Mouse (Mus musculus) midbrain, embryonic 14.5 days (tissue): ENCODE results near the gene Zfp74. TPM values are rescaled to one million over a fixed set of nuclear protein-coding genes. Genes with fewer than 3 reads are reported as not detected.

Experiments used
- ATAC-seq: fragments of 200-750 bp; cut with Nextera tagmentation; 2 replicates; pipeline ENCODE4 v1.8.0; 2017; ENCODE audit warnings: moderate number of reproducible peaks, moderate library complexity; ENCODE audit not compliant: low FRiP score, low TSS enrichment
- DNase-seq: peaks from one replicate; pipeline ENCODE4 v3.0.0-alpha.2; 2015
- H3K27ac ChIP-seq: fragments of 300-500 bp; sonication (generic); replicated peaks from 2 replicates; pipeline ENCODE4 v1.5.1; 2014; ENCODE audit warnings: mild to moderate bottlenecking, low read depth, low read length, moderate library complexity
- H3K27me3 ChIP-seq: fragments of 300-500 bp; sonication (generic); 2 replicates; pipeline ENCODE4 v1.6.1; 2014; ENCODE audit warnings: low read length, control low read depth, mixed read lengths; ENCODE audit not compliant: control insufficient read depth, insufficient read depth
- H3K36me3 ChIP-seq: fragments of 300-500 bp; sonication (generic); 2 replicates; pipeline ENCODE4 v1.6.1; 2014; ENCODE audit warnings: low read length, control low read depth; ENCODE audit not compliant: control insufficient read depth, insufficient read depth
- H3K4me1 ChIP-seq: fragments of 300-500 bp; sonication (generic); 2 replicates; pipeline ENCODE4 v1.6.1; 2014; ENCODE audit warnings: mild to moderate bottlenecking, antibody characterized with exemption, low read length, control low read depth; ENCODE audit not compliant: control insufficient read depth, insufficient read depth
- H3K4me2 ChIP-seq: fragments of 300-500 bp; sonication (generic); 2 replicates; pipeline ENCODE4 v1.6.1; 2014; ENCODE audit warnings: mild to moderate bottlenecking, low read length, moderate library complexity
- H3K4me3 ChIP-seq: fragments of 300-500 bp; sonication (generic); replicated peaks from 2 replicates; pipeline ENCODE4 v1.5.1; 2014; ENCODE audit warnings: low read depth, low read length
- H3K9ac ChIP-seq: fragments of 300-500 bp; sonication (generic); replicated peaks from 2 replicates; pipeline ENCODE4 v1.6.1; 2014; ENCODE audit warnings: mild to moderate bottlenecking, low read length, moderate library complexity
- H3K9me3 ChIP-seq: fragments of 300-500 bp; sonication (generic); 2 replicates; pipeline ENCODE4 v1.6.1; 2016; ENCODE audit warnings: low read length, control low read depth, mixed read lengths; ENCODE audit not compliant: control insufficient read depth
- WGBS: fragments of 180-500 bp; shearing (Covaris S2); extraction: QIAGEN DNeasy Blood & Tissue Kit; methylation state at CpG from one replicate; pipeline ENCODE4 v1.1.7; 2014; 5-methylcytosine and 5-hydroxymethylcytosine counted together
- polyA plus RNA-seq: library from polyadenylated mRNA; unstranded; fragments of >200 nt; fragmentation: Nextera tagmentation; extraction: Ambion mirVana; gene quantifications from 2 replicates; pipeline ENCODE4 v1.2.1, GENCODE M21; 2014

Zfp74 gene
- polyA plus RNA-seq, 1 experiment from 2014 or later, result 22.1 TPM

DNA sequence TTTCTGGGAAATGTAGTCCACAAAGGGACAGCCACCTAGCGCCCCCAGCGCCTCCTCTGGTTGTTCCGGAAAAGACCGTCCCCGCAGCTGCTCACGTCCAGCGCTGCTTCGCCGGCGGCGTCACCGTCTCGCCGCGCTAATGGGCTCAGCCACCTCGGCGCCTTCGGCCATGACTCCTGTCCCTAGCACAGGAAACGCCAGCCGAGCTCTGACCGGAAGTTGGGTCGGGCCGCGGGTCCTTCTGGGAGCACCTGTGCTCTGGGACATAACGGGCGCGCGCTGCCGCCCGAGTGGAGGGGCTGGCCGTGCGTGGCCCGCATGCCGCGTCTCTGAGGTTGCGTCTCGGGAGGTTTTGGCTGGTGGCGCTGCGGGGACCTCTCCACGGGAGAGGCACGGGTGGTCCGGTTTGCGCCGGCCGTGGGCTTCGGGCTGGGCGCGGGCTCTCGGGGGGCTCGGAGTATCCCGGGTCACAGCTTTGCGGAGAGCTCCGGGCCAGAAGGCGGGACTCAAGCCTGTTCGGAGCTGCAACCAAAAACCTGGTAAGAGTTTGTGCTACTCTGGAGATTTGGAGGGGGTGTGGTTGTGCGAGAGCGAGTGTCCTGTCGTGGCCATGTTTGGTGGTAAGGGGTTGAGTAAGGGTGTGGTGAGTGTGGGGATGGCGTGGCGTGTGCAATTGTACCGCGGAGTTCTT, 29.9 kb upstream of the Zfp74 start, which contains the start of gene Zfp568:
Zfp568 (plus strand) TSS at position 266 of the 691 bp plus-strand sequence.
- Histone ChIP-seq H3K27ac (peak within 1 kb of the TSS; percentile 90), H3K9ac (peak within 1 kb of the TSS; percentile 85), H3K27me3 (no peaks in the 10 kb centered on the region), H3K4me2 (peak within 1 kb of the TSS; percentile 61), H3K36me3 (peaks cover 26% of the 10 kb centered on the region), H3K4me3 (peak within 1 kb of the TSS; percentile 85), H3K4me1 (peaks cover 14% of the 10 kb centered on the region; the same call in 1 of the 2 replicates), H3K9me3 (no peaks in the 10 kb centered on the region)
- ATAC-seq (peak; percentile 91), DNase-seq (peak; percentile 94)
- under 1% methylated on average over 62 of the region's 62 CpGs for WGBS

- DNase-seq, result no peak
- Histone ChIP-seq H3K4me2 (peak overlapping the region; percentile 61), H3K27ac (peak overlapping the region; percentile 90), H3K4me3 (peak overlapping the region; percentile 85), H3K36me3 (peaks cover 23% of the 10 kb centered on the region), H3K9me3 (no peaks in the 10 kb centered on the region), H3K27me3 (no peaks in the 10 kb centered on the region), H3K9ac (peak overlapping the region; percentile 85), H3K4me1 (peaks cover 14% of the 10 kb centered on the region; the same call in 1 of the 2 replicates)
- under 1% methylated on average over 8 of the region's 8 CpGs for WGBS
- no peak; the same call in 1 of the 2 replicates for ATAC-seq
These were observed 29.4 kb upstream of the Zfp74 start for GRCm38 (mm10) chr7:29983340-29983689.

- peak overlapping the region; percentile 85 for H3K4me3 ChIP-seq
- 25% methylated on average over 6 of the region's 6 CpGs for WGBS
- peak; percentile 5 for DNase-seq
- H3K9me3 ChIP-seq, result no peaks in the 10 kb centered on the region
- peaks cover 14% of the 10 kb centered on the region; the same call in 1 of the 2 replicates for H3K4me1 ChIP-seq
- peak overlapping the region; percentile 85 for H3K9ac ChIP-seq
- H3K4me2 ChIP-seq, result peak overlapping the region; percentile 61
- peaks cover 21% of the 10 kb centered on the region for H3K36me3 ChIP-seq
- H3K27ac ChIP-seq, result peak overlapping the region; percentile 90; the same call in 1 of the 2 replicates
- no peaks in the 10 kb centered on the region for H3K27me3 ChIP-seq
- ATAC-seq, result no peak
These were observed 29.0 kb upstream of the Zfp74 start for GRCm38 (mm10) chr7:29982931-29983330.

GRCm38 (mm10) chr7:29982341-29982740, 28.5 kb upstream of the Zfp74 start:
- H3K4me3 ChIP-seq, result peak overlapping the region; percentile 85; the same call in 1 of the 2 replicates
- peaks cover 15% of the 10 kb centered on the region for H3K36me3 ChIP-seq
- no peak overlapping the region for H3K9ac ChIP-seq
- DNase-seq (no peak), ATAC-seq (no peak)
- no peaks in the 10 kb centered on the region for H3K27me3 ChIP-seq
- H3K9me3 ChIP-seq, result no peaks in the 10 kb centered on the region
- H3K4me2 ChIP-seq, result peak overlapping the region; percentile 61
- no peak overlapping the region for H3K27ac ChIP-seq
- 89% methylated on average over 4 of the region's 4 CpGs for WGBS
- peaks cover 14% of the 10 kb centered on the region; the same call in 1 of the 2 replicates for H3K4me1 ChIP-seq

GRCm38 (mm10) chr7:29981860-29982259, 28.0 kb upstream of the Zfp74 start:
- ATAC-seq (no peak), DNase-seq (no peak)
- WGBS, result 97% methylated on average over 3 of the region's 3 CpGs
- Histone ChIP-seq H3K36me3 (peaks cover 10% of the 10 kb centered on the region; the same call in 1 of the 2 replicates), H3K27me3 (no peaks in the 10 kb centered on the region), H3K27ac (no peak overlapping the region), H3K9ac (no peak overlapping the region), H3K9me3 (no peaks in the 10 kb centered on the region), H3K4me1 (peaks cover 14% of the 10 kb centered on the region; the same call in 1 of the 2 replicates), H3K4me3 (no peak overlapping the region), H3K4me2 (no peak overlapping the region)

- Histone ChIP-seq H3K4me1 (peaks cover 14% of the 10 kb centered on the region; the same call in 1 of the 2 replicates), H3K9ac (no peak overlapping the region), H3K36me3 (0 out of 2 replicates have a peak, but pooled peaks cover 9% of the 10 kb centered on the region), H3K27ac (no peak overlapping the region), H3K27me3 (no peaks in the 10 kb centered on the region), H3K4me3 (no peak overlapping the region), H3K9me3 (no peaks in the 10 kb centered on the region), H3K4me2 (no peak overlapping the region)
- ATAC-seq, result no peak
- DNase-seq, result no peak
- 61% methylated on average over 5 of the region's 5 CpGs for WGBS
These were observed 27.6 kb upstream of the Zfp74 start for GRCm38 (mm10) chr7:29981455-29981854.

- Histone ChIP-seq H3K9ac (no peak overlapping the region), H3K27ac (no peak overlapping the region), H3K36me3 (0 out of 2 replicates have a peak, but pooled peaks cover 2% of the 10 kb centered on the region), H3K9me3 (no peaks in the 10 kb centered on the region), H3K4me3 (no peak overlapping the region), H3K4me1 (peaks cover 14% of the 10 kb centered on the region; the same call in 1 of the 2 replicates), H3K4me2 (no peak overlapping the region), H3K27me3 (no peaks in the 10 kb centered on the region)
- 85% methylated on average over 1 of the region's 1 CpGs for WGBS
- DNase-seq, result no peak
- no peak for ATAC-seq
These were observed 26.9 kb upstream of the Zfp74 start for GRCm38 (mm10) chr7:29980761-29981160.

DNA sequence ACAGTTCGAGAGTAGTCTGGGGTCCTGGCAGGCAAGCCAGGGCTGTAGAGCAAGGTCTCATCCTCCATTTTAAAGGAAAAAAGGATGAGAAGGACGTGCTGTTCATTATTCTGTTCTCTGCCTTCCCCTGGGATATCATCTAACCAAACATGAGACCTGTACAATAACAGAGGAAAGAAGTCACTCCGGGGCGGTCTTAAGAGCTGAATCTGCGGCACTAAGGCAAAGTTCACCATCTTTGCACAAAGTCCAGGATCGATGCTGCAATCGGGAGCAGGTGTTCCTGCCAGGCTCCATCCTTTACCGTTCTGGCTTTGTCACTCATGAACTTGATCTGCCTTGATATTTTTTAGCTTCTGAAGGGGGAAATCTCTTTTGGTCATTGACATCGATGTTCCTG, 16.8 kb upstream of the Zfp74 start:
- H3K4me3 ChIP-seq, result no peak overlapping the region

More for the DNA sequence above, 16.8 kb upstream of the Zfp74 start:
- H3K4me2 ChIP-seq, result no peak overlapping the region
- H3K36me3 ChIP-seq, result no peaks in the 10 kb centered on the region
- H3K9ac ChIP-seq, result no peak overlapping the region
- no peak for DNase-seq
- no peaks in the 10 kb centered on the region for H3K9me3 ChIP-seq
- WGBS, result 86% methylated on average over 9 of the region's 9 CpGs
- H3K27me3 ChIP-seq, result no peaks in the 10 kb centered on the region
- no peak for ATAC-seq
- H3K4me1 ChIP-seq, result no peaks in the 10 kb centered on the region
- no peak overlapping the region for H3K27ac ChIP-seq
